Mouse (Mus musculus): Measurements from ENCODE around the gene Lypd3.
A peak's percentile ranks its signal among the peaks of the same experiment; 100 is the strongest.
"Not testable (repeated sequence)": the region's sequence is repeated elsewhere in the genome, so short reads cannot be mapped to it uniquely, and the experiment has no call there.

The Lypd3 gene

DNA sequence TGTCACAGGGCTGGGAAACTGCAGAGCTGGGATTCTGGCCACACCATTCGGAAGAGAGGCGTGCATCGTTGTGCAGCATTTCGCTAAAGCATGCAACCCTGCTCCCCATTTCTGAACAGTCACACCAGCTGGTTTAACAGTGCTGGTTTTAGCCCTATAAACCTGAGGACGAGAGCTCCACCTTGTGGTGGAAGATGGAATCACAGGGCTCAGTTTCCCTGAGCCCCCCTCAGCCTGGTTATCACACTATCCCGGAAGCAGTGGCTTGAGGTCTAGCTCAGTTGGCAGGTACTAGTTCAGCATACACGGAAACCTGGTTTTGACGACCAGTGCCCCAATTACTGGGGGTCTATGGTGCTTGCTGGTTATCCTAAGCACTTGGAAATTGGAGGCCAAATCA, 26.2 kb downstream of the Lypd3 start:
- peak; percentile 67 for ATAC-seq (ENCODE audit: low TSS enrichment)

DNA sequence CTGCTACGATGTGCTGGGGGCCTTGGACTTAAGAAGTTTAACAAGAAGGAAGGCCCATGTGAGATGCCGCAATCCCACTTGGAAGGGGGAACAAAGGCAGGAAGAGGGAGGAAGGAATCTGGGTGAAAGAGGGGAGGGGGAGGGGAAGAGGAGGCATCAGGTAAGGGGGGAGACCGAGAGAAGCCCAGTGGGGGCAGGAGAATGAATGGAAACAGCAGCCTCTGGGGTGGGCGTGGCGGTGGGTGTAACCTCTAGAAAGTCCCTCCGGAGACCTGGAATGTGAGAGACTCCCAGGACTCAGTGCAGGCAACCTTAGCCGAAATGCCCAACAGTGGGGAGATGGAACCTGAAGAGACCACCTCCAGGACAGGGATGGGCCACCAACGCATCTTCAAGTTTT, 28.0 kb downstream of the Lypd3 start:
- no peak for ATAC-seq (ENCODE audit: low TSS enrichment)

- no peak for ATAC-seq (ENCODE audit: low TSS enrichment)
Measured at GRCm38 (mm10) chr7:24664959-24665358, 28.6 kb downstream of the Lypd3 start.

DNA sequence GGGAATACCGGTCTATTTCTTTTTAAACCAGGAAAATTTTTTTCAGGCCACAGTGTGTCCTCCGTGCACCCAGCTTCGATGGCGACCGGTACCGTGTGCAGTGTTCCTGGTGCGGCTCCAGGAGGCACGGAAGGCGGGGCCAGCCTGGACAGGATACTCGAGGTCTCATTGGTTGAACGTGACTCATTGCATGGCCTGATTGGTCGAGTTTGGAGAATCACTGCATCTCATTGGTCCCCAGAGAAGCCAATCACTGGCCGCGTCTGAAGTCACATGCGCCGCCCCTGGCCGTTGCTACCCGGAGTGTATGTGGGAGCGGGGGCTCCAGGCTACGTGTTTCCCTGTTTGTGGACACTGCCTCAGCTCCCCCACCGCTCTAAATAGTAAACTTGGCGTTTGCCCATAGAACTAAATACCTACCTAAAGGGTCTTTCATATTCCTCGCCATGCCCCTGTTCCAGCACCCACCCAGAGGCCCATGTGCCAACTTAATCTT, 35.6 kb downstream of the Lypd3 start:
- ATAC-seq (ENCODE audit: low TSS enrichment): no peak

- ATAC-seq (ENCODE audit: low TSS enrichment): no peak
Measured at GRCm38 (mm10) chr7:24676575-24676974, 40.2 kb downstream of the Lypd3 start, which contains the start of gene Tex101. Tex101 (minus strand) TSS chr7:24676675.

DNA sequence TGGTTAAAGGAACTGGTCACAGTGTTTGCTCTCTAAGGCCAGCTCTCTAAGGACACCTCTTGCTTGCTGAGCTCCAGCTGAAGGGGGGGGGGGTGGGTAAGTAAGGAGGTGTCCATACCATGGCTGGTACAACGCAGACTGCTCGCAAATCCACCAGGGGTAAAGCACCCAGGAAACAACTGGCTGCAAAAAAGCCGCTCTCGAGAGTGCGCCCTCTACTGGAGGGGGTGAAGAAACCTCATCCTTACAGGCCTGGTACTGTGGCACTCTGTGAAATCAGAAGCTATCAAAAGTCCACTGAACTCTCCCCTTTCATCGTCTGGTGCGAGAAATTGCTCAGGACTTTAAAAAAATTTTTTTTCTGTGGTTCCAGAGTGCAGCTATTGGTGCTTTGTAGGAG, 47.8 kb downstream of the Lypd3 start:
- ATAC-seq (ENCODE audit: low TSS enrichment): not testable (repeated sequence)

DNA sequence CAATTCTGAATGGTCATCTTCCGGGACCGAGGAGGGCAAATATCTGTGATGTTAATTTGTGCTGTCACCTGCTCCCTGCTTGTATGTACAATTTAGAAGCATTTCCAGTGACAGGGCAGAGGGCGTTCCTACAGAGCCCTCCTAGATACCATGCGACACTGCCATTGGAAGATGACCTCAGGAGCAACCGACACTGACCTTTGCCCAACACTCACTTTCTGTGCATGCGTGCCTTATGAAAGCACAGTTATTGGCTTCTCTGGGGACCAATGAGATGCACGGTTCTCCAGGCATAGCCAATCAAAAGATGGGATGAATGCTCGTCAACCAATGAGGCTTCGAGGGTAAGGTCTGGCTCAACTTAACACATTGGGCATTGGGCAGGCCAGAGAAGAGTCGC, 51.2 kb downstream of the Lypd3 start:
- ATAC-seq (ENCODE audit: low TSS enrichment): not testable (repeated sequence)

Measured in frontal cortex, adult (tissue).